ENCODE assay signal across 16 mouse cellular contexts in genomic region chr5:122825099-122825498, GRCm38 (mm10).
"Had no signal": no experiment of that assay in that cellular context is flagged by ENCODE, and none has a peak within 500 bp of the region (broad histone marks: within the 10 kb centered on the region; RNA-seq: fewer than 3 reads in every experiment).

No protein-coding gene starts in this region.

- H3K27me3 ChIP-seq: kidney, embryonic 15.5 days; liver, embryonic 13.5 days; midbrain, embryonic 12.5 days; midbrain, embryonic 15.5 days; neural tube, embryonic 12.5 days; neural tube, embryonic 15.5 days had no signal

- H3K4me3 ChIP-seq: kidney, embryonic 15.5 days; left cerebral cortex, adult 2 months; liver, embryonic 13.5 days; midbrain, embryonic 12.5 days; midbrain, embryonic 15.5 days; neural tube, embryonic 12.5 days; neural tube, embryonic 15.5 days had no signal

- H3K27ac ChIP-seq: kidney, embryonic 15.5 days; left cerebral cortex, adult 2 months; liver, embryonic 13.5 days; macrophage; midbrain, embryonic 12.5 days; midbrain, embryonic 15.5 days; neural tube, embryonic 12.5 days; neural tube, embryonic 15.5 days; stomach, postnatal 0 days had no signal

- H3K36me3 ChIP-seq: kidney, embryonic 15.5 days; liver, embryonic 13.5 days; midbrain, embryonic 12.5 days; midbrain, embryonic 15.5 days; neural tube, embryonic 12.5 days; neural tube, embryonic 15.5 days had no signal

- DNase-seq: kidney, adult 8-10 months; kidney, postnatal 10 days; kidney, postnatal 36 days; layer of hippocampus, postnatal 36 days; liver, embryonic 13.5 days; lung, embryonic 14.5 days; right cerebral cortex, postnatal 14 days; right cerebral cortex, postnatal 4 days had no signal
